Mouse (Mus musculus): ENCODE measurements around the gene Ppp1r36.

- no peak for TF ChIP-seq POLR2A (IDR thresholded peaks at IDR 0.05; ENCODE audit: low read depth, low read length)
- TF ChIP-seq CTCF (IDR thresholded peaks at IDR 0.05; ENCODE audit: extremely low read depth, insufficient read depth, insufficient read length, insufficient replicate concordance) = no peak
These were observed 62.6 kb downstream of the Ppp1r36 start for GRCm38 (mm10) chr12:76479836-76480495.
